Mouse (Mus musculus) cerebellum, adult 2 months (tissue): ENCODE data around the gene Krt84.

Source experiments
- CTCF ChIP-seq: fragments of 200-500 bp; IDR thresholded peaks from 2 replicates; pipeline ENCODE4 v1.5.1; 2011; ENCODE audit warnings: low read depth, mild to moderate bottlenecking, control low read depth, low read length, moderate library complexity, borderline replicate concordance; ENCODE audit not compliant: insufficient read depth
- POLR2A ChIP-seq: fragments of 200-500 bp; IDR thresholded peaks from 2 replicates; pipeline ENCODE4 v1.6.1; 2011; ENCODE audit warnings: low read length, control low read depth, borderline replicate concordance; ENCODE audit not compliant: insufficient read depth

DNA sequence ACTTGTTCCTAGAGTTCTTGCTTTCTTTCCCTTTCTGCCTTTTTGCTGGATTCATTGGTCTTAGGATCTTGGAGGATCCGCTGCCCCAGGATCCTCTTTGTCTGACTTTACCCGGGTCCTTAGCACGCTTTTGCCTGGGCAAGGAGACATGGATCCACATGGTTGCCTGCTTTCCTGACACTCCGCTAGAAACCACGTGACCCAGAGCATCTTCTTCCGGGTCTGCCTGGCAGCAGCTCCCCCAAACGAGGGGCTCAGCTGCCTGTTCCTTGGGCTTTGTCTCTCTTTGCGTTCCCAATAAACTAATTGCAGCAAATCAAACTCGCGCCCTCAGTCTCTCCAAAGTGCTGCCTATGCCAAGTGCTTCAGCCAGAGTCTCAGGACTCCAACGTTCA is 53.0 kb downstream of the Krt84 start:
- TF ChIP-seq CTCF = no peak
- no peak for TF ChIP-seq POLR2A
